Mouse (Mus musculus) granulocyte monocyte progenitor cell, adult 5-6 weeks (primary cell): ENCODE data around the gene Tex50. TPM values are rescaled to one million over a fixed set of nuclear protein-coding genes. Genes with fewer than 3 reads are reported as not detected.

Source experiments
- ATAC-seq: replicated peaks from 2 replicates; pipeline ENCODE4 v1.8.0; 2016; ENCODE audit warnings: mild to moderate bottlenecking, moderate TSS enrichment, inconsistent platforms; ENCODE audit not compliant: poor library complexity, severe bottlenecking
- total RNA-seq, 2 experiments: library from RNA; stranded (forward) in 1 of 2; stranded (reverse) in 1 of 2; fragments of 200-712, 200-1000 nt in 1 of 2; fragments of >200 nt in 1 of 2; fragmentation: Nextera tagmentation in 1 of 2; gene quantifications; 2 replicates each; pipeline ENCODE4 v1.2.3; 2014 to 2017

The Tex50 gene
- total RNA-seq, 2 experiments from 2014 or later: not detected

DNA sequence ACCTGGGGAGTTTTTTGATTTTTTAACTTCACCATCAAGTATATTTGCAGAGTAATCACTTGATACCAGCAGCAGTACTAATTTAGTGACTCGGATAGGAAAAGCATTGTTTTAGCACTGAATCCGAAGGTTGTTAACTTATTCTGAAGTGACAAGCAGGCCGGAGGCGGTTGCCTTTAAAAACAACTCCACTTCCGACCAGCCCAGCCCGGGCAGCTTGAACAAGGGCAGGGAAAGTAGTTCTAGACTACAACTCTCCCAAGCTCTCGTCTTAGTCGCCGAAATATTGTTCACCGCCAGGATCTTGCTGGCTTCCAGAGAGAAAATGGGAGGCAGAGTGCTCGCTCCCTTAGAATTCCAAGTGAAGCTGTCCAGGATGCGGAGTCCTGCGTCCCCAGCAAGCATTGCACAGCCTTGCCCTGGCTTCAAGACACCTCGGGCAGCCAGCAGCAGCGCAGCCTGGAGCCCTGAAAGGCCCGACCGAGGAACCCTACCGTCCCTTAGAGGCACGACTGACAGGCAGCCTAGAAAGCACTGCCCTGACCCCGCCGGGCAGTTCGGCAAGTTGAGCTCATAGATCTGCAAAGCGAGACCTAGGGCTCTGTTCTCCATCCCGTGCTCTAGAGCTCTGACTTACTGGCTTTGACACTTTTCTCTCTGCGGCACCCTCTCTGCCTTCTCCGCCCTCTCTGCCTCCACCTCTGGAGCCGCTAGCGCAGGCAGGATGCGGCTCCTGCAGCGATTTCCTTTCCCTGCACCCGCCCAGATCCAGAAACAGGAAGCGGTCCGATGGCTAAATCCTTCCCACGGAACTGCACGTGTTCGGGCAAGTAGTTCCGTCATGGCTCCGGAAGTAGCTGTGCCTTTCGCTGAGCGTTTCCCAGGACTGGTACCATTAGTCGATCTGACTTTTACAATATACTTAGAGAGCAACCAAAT is 28.1 kb downstream of the Tex50 start, which contains the start of gene Klhl20:
TSS of gene Klhl20 (minus strand) at position 786 of the 939 bp plus-strand sequence.
- ATAC-seq: peak; percentile 99

DNA sequence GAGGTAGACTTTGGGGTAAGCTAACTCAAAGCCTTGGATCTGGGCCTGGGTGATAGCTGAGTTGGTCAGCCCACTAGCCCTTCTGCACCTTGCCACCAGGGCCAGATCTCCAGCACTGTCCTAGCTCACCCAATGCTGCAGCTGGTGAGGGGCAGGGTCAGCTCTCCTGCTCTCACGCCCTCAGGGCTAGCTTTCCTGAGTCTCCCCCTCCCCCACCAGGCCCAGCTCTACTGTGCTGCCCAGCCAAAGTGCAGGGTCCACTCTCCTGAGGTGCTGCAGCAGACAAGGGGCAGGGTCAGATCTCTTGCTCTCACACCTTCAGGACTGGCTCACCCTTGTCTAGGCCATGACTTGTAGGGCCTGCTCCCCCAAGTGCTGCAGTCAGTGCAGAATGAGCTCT is 32.7 kb downstream of the Tex50 start:
- ATAC-seq: no peak

DNA sequence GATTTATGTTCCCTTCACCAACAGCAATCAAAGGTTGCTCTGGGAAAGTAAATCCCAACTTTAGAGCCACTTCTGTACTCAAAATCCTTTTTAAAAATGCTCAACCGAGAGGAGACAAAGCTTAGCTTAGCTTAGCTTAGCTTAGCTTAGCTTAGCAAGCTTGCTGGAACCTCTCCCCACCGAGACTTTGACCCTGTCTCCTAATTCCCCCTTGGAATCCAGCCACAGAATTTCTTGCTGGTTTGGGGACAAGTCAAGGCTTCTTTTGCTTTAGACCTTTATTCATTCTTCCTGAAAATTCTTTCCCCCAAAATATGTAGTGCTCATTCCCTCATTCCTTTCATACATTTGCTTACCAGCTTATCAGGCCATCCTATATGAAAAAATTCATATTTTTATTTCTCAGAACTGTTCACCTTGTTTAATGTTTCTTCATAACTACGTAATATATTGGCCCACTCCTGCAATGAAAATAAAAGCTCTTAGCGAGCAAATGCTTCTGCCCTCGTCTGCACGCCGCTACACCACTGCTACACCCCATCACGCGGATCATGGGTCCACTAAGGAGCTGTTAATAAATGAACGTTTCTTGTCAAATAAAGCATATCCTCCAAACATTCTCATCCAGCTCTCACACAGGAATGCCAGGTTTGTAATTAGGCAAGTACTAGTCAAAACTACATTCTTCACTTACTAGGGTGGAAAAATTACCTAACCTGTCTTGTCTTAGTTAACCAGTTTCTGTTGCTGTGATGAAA is 36.3 kb downstream of the Tex50 start:
- ATAC-seq: no peak

DNA sequence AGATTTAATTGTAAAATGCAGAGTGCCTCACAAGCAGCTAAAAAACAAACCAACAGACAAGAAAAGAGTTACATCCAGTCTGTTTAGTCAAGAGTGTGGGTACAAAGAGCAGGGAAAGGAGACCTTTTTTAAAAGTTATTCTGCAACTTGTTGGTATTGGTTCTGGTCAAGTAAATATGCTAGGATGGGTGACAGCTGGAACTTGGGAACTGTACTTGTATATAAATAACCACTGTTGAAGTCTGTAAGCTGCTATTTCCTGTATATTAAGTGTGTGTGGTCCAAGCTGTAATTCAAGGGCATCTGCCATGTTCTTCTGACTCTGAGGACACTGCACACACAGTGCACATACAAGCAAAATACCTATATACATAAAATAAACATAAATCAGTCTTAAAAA is 44.5 kb downstream of the Tex50 start:
- no peak for ATAC-seq

DNA sequence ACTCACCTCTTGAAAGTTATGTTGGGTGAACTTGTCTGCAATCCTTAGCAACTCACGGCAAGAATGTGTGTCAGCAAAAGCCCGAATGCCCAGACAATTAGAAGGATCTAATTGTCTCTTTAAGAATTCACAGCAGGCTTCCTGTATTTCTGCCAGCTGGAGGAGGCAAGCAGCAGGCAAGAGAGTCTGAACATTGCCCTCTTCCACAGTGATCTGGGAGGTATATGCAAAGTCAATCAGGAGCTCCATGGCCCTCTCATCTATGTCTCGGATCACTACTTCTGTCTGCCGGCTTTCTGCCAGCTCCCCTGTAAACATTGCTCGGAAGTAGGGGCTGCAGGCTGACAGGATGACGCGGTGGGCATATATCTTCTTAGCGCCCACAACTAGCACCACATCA is 49.9 kb downstream of the Tex50 start:
- no peak for ATAC-seq

Other genes with a start within 250 kb of the Tex50 start
- gene Serpinc1, start 180.7 kb downstream of the Tex50 start, total RNA-seq (2014; fragmentation: Nextera tagmentation): 0.06 and 0.38 TPM in 2 replicates
- gene Serpinc1, start 180.7 kb downstream of the Tex50 start, total RNA-seq (2017): 0.21 TPM in 1 of 2 replicates, not detected in the other
- 7.2 and 10.0 TPM in 2 replicates for gene Zbtb37, start 124.5 kb downstream of the Tex50 start, total RNA-seq (2014; fragmentation: Nextera tagmentation)
- 5.0 and 5.7 TPM in 2 replicates for gene Zbtb37, start 124.5 kb downstream of the Tex50 start, total RNA-seq (2017)
- gene Dars2, start 88.7 kb downstream of the Tex50 start, total RNA-seq (2014; fragmentation: Nextera tagmentation): 42.5 and 44.6 TPM in 2 replicates
- gene Dars2, start 88.7 kb downstream of the Tex50 start, total RNA-seq (2017): 27.6 and 33.5 TPM in 2 replicates
- gene Cenpl, start 88.6 kb downstream of the Tex50 start, total RNA-seq (2014; fragmentation: Nextera tagmentation): 8.4 and 25.6 TPM in 2 replicates
- 5.1 and 10.1 TPM in 2 replicates for gene Cenpl, start 88.6 kb downstream of the Tex50 start, total RNA-seq (2017)
- 26.1 and 27.8 TPM in 2 replicates for gene Klhl20, start 27.8 kb downstream of the Tex50 start, total RNA-seq (2014; fragmentation: Nextera tagmentation)
- 12.7 and 14.5 TPM in 2 replicates for gene Klhl20, start 27.8 kb downstream of the Tex50 start, total RNA-seq (2017)
- not detected in 2 replicates for gene Ankrd45, start 16.6 kb downstream of the Tex50 start, total RNA-seq (2014; fragmentation: Nextera tagmentation)
- not detected in 2 replicates for gene Ankrd45, start 16.6 kb downstream of the Tex50 start, total RNA-seq (2017)
- 217 and 261 TPM in 2 replicates for gene Prdx6, start 91.9 kb upstream of the Tex50 start, total RNA-seq (2014; fragmentation: Nextera tagmentation)
- gene Prdx6, start 91.9 kb upstream of the Tex50 start, total RNA-seq (2017): 373 and 405 TPM in 2 replicates
- gene Tnfsf4, start 236.1 kb upstream of the Tex50 start, total RNA-seq (2014; fragmentation: Nextera tagmentation): not detected in 2 replicates
- gene Tnfsf4, start 236.1 kb upstream of the Tex50 start, total RNA-seq (2017): not detected in 2 replicates